8 mouse cellular contexts compared by ENCODE assay signal in the genomic region with DNA sequence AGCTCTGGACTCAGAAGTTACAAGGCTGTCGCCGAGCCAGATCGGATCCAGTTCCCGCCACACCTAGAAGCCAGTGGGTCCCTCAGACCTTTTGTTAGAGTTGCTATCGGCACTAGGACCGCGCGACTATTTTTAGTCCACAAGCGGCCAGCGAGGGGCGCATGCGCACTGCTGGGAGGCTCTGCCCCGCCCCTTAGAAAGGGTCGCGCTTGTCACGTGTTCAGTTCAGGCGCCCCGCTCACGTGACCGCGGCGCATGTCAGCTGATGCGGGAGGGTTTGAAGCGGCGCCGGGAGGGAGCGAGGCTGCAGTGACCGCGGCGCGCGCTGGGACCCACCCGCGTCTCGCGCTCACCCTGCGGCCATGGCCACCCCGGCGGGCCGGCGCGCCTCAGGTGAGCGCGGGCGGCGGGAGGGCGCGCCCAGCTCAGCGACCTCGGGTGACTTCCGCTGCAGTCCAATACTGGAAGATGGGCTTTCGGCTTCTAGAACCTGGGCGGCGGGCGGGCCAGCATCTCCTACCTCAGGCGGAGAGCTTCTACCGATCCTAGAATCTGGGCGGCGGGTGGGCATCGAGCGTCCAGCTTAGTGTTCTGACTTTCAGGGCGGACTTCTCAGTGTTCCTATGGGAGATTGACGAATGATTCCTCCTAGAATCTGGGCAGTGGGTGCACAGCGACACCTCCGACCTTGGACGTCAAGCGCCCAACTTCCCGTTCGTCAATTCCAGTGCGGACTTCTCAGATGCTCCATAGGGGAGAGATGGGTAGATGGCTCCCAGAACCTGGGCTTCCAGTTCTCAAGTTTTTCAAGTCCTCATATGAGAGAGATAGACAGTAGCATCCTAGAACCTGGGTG. TPM values are rescaled to one million over a fixed set of nuclear protein-coding genes. Genes with fewer than 3 reads are reported as not detected.
DNase-seq lines count a peak whose midpoint lies in the region; ATAC-seq lines count a peak whose summit lies in the region.

A gene (plus strand): TSS at position 223 of the 856 bp plus-strand sequence.

- H3K4me3 ChIP-seq in hindbrain, embryonic 15.5 days, result peak within 1 kb of the TSS; percentile 85

- H3K9me3 ChIP-seq in hindbrain, embryonic 15.5 days, result no peaks in the 10 kb centered on the region

- peak within 1 kb of the TSS; percentile 93 for H3K27ac ChIP-seq in hindbrain, embryonic 15.5 days (replicated peaks)

- peak within 1 kb of the TSS; percentile 90 for H3K9ac ChIP-seq in hindbrain, embryonic 15.5 days

- H3K4me1 ChIP-seq in hindbrain, embryonic 15.5 days (replicated peaks), result peaks cover 47% of the 10 kb centered on the region

- peak; percentile 97 for DNase-seq in R1 (ENCODE audit: low read depth, low spot score)
- DNase-seq in cerebellum, postnatal 25 days, result peak; percentile 99
- peak; percentile 97 to 99 for DNase-seq in frontal cortex, postnatal 36 days (ENCODE audit: low spot score in 2 of 2)
- DNase-seq in left cerebral cortex, adult 11 months (ENCODE audit: low spot score), result peak; percentile 97
- peak; percentile 99 for DNase-seq in lung, postnatal 4 days
- peak; percentile 98 for DNase-seq in retina, postnatal 7 days (ENCODE audit: low read depth, low spot score)
- DNase-seq in urinary bladder, adult 2 months (ENCODE audit: low spot score), result peak; percentile 95

- peak; percentile 90 for ATAC-seq in hindbrain, embryonic 15.5 days (ENCODE audit: low FRiP score, low read depth)

- under 1% methylated on average over 69 of the region's 70 CpGs for WGBS in hindbrain, embryonic 15.5 days

- H3K27me3 ChIP-seq in hindbrain, embryonic 15.5 days, result no peaks in the 10 kb centered on the region

- peak within 1 kb of the TSS; percentile 77 for H3K4me2 ChIP-seq in hindbrain, embryonic 15.5 days

- peaks cover 22% of the 10 kb centered on the region for H3K36me3 ChIP-seq in hindbrain, embryonic 15.5 days

RNA-seq across cellular contexts. Expression of the gene that starts here (rescaled TPM):
- 102 and 125 TPM in 2 replicates for polyA plus RNA-seq in hindbrain, embryonic 15.5 days (2015; fragmentation: Nextera tagmentation; extraction: Ambion mirVana)
- 104 and 125 TPM in 2 replicates for polyA plus RNA-seq in urinary bladder, adult 2 months (2012; rRNA removed)

Comparison
In these comparisons a context has a peak if more than half of its experiments do, and no peak if none do; other contexts are left out.
1. Peak in every context shown above with its lines: DNase-seq, ATAC-seq, H3K4me3 ChIP-seq and H3K27ac ChIP-seq.